Mouse (Mus musculus): Measurements from ENCODE around the gene Izumo3. TPM values are rescaled to one million over a fixed set of nuclear protein-coding genes. Genes with fewer than 3 reads are reported as not detected.
"Not testable (repeated sequence)": the region's sequence is repeated elsewhere in the genome, so short reads cannot be mapped to it uniquely, and the experiment has no call there.

Gene Izumo3
- not detected in 2 replicates for polyA plus RNA-seq (2012; rRNA removed)

GRCm38 (mm10) chr4:92147134-92147533, at the start of gene Izumo3:
TSS of gene Izumo3 (minus strand) at chr4:92147234.
- Histone ChIP-seq H3K4me3 (ENCODE audit: low read depth, low read length) (no peak within 1 kb of the TSS), H3K27ac (ENCODE audit: insufficient read depth, low read depth, low read length) (no peak within 1 kb of the TSS), H3K27me3 (ENCODE audit: control insufficient read depth, insufficient read depth, low read length) (no peaks in the 10 kb centered on the region), H3K36me3 (ENCODE audit: control insufficient read depth, insufficient read depth, low read length) (no peaks in the 10 kb centered on the region), H3K4me1 (ENCODE audit: control insufficient read depth, insufficient read depth, insufficient read length, low read length) (no peaks in the 10 kb centered on the region)
- no peak for TF ChIP-seq CTCF (IDR thresholded peaks at IDR 0.05; ENCODE audit: extremely low read depth, insufficient read length, insufficient replicate concordance, low read depth, low read length)
- no peak for TF ChIP-seq POLR2A (IDR thresholded peaks at IDR 0.05; ENCODE audit: low read depth, low read length)

GRCm38 (mm10) chr4:92191649-92192048, 44.6 kb upstream of the Izumo3 start, which contains the start of gene Gm12666:
TSS of gene Gm12666 (minus strand) at chr4:92191749.
- H3K4me3 ChIP-seq (ENCODE audit: low read depth, low read length); H3K36me3 ChIP-seq (ENCODE audit: control insufficient read depth, insufficient read depth, low read length); H3K27ac ChIP-seq (ENCODE audit: insufficient read depth, low read depth, low read length); H3K27me3 ChIP-seq (ENCODE audit: control insufficient read depth, insufficient read depth, low read length); H3K4me1 ChIP-seq (ENCODE audit: control insufficient read depth, insufficient read depth, insufficient read length, low read length): not testable (repeated sequence)
- 75% methylated on average over 1 of the region's 1 CpGs for WGBS

GRCm38 (mm10) chr4:92152646-92153045, 5.6 kb upstream of the Izumo3 start:
- H3K27ac ChIP-seq (ENCODE audit: insufficient read depth, low read depth, low read length) = no peak overlapping the region
- H3K4me1 ChIP-seq (ENCODE audit: control insufficient read depth, insufficient read depth, insufficient read length, low read length) = no peaks in the 10 kb centered on the region
- WGBS = 34% methylated on average over 1 of the region's 1 CpGs
- no peaks in the 10 kb centered on the region for H3K27me3 ChIP-seq (ENCODE audit: control insufficient read depth, insufficient read depth, low read length)
- no peak overlapping the region for H3K4me3 ChIP-seq (ENCODE audit: low read depth, low read length)
- TF ChIP-seq CTCF (IDR thresholded peaks at IDR 0.05; ENCODE audit: extremely low read depth, insufficient read length, insufficient replicate concordance, low read depth, low read length) (no peak), POLR2A (IDR thresholded peaks at IDR 0.05; ENCODE audit: low read depth, low read length) (no peak)
- H3K36me3 ChIP-seq (ENCODE audit: control insufficient read depth, insufficient read depth, low read length) = no peaks in the 10 kb centered on the region

- no peak for TF ChIP-seq CTCF (IDR thresholded peaks at IDR 0.05; ENCODE audit: extremely low read depth, insufficient read length, insufficient replicate concordance, low read depth, low read length)
- no peak for TF ChIP-seq POLR2A (IDR thresholded peaks at IDR 0.05; ENCODE audit: low read depth, low read length)
- Histone ChIP-seq H3K4me3 (ENCODE audit: low read depth, low read length) (no peak overlapping the region), H3K36me3 (ENCODE audit: control insufficient read depth, insufficient read depth, low read length) (no peaks in the 10 kb centered on the region), H3K27me3 (ENCODE audit: control insufficient read depth, insufficient read depth, low read length) (no peaks in the 10 kb centered on the region), H3K4me1 (ENCODE audit: control insufficient read depth, insufficient read depth, insufficient read length, low read length) (no peaks in the 10 kb centered on the region), H3K27ac (ENCODE audit: insufficient read depth, low read depth, low read length) (no peak overlapping the region)
- WGBS = 48% methylated on average over 8 of the region's 8 CpGs
Observed at GRCm38 (mm10) chr4:92111390-92111988, 35.5 kb downstream of the Izumo3 start.

GRCm38 (mm10) chr4:92097386-92097785, 49.6 kb downstream of the Izumo3 start:
- WGBS = 91% methylated on average over 4 of the region's 4 CpGs
- Histone ChIP-seq H3K27ac (ENCODE audit: insufficient read depth, low read depth, low read length) (no peak overlapping the region), H3K4me1 (ENCODE audit: control insufficient read depth, insufficient read depth, insufficient read length, low read length) (no peaks in the 10 kb centered on the region), H3K36me3 (ENCODE audit: control insufficient read depth, insufficient read depth, low read length) (no peaks in the 10 kb centered on the region), H3K4me3 (ENCODE audit: low read depth, low read length) (no peak overlapping the region), H3K27me3 (ENCODE audit: control insufficient read depth, insufficient read depth, low read length) (no peaks in the 10 kb centered on the region)
- TF ChIP-seq POLR2A (IDR thresholded peaks at IDR 0.05; ENCODE audit: low read depth, low read length) (no peak), CTCF (IDR thresholded peaks at IDR 0.05; ENCODE audit: extremely low read depth, insufficient read length, insufficient replicate concordance, low read depth, low read length) (no peak)

GRCm38 (mm10) chr4:92095951-92096350, 51.1 kb downstream of the Izumo3 start:
- 43% methylated on average over 1 of the region's 1 CpGs for WGBS
- H3K27ac ChIP-seq (ENCODE audit: insufficient read depth, low read depth, low read length) = no peak overlapping the region
- H3K36me3 ChIP-seq (ENCODE audit: control insufficient read depth, insufficient read depth, low read length) = no peaks in the 10 kb centered on the region
- no peaks in the 10 kb centered on the region for H3K27me3 ChIP-seq (ENCODE audit: control insufficient read depth, insufficient read depth, low read length)
- H3K4me1 ChIP-seq (ENCODE audit: control insufficient read depth, insufficient read depth, insufficient read length, low read length) = no peaks in the 10 kb centered on the region
- TF ChIP-seq CTCF (IDR thresholded peaks at IDR 0.05; ENCODE audit: extremely low read depth, insufficient read length, insufficient replicate concordance, low read depth, low read length) (no peak), POLR2A (IDR thresholded peaks at IDR 0.05; ENCODE audit: low read depth, low read length) (no peak)
- H3K4me3 ChIP-seq (ENCODE audit: low read depth, low read length) = no peak overlapping the region

Other genes with a start within 250 kb of the Izumo3 start
- gene Gm12666, start 44.5 kb upstream of the Izumo3 start, polyA plus RNA-seq (2012; rRNA removed) = not detected in 2 replicates

All from small intestine, adult 2 months (tissue).